Mouse (Mus musculus): ENCODE measurements around the gene Cbx1. TPM values are rescaled to one million over a fixed set of nuclear protein-coding genes. Genes with fewer than 3 reads are reported as not detected.

Gene Cbx1
- total RNA-seq, 2 experiments from 2014 or later = 93.5 to 109 TPM

DNA sequence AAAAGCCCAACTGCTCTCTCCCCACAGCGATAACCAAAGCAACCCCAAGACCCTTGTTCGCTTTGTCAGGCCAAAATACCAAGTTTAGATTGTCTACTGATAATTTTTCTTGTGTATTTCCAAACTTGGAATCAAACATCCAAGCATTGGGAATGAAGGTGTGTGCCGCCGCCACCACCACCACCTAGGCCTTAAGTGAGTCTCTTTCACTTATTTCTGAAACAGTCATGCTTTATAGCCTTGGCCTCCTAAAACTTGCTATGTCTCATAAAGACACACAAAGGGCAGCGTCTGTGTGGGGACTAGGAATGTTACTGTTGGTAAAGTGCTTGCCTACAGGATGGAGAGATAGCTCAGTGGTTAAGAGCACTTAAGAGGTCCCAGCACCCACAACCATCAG lies 25.0 kb downstream of the Cbx1 start:
- no peak for DNase-seq (ENCODE audit: low spot score in 2 of 2)

DNA sequence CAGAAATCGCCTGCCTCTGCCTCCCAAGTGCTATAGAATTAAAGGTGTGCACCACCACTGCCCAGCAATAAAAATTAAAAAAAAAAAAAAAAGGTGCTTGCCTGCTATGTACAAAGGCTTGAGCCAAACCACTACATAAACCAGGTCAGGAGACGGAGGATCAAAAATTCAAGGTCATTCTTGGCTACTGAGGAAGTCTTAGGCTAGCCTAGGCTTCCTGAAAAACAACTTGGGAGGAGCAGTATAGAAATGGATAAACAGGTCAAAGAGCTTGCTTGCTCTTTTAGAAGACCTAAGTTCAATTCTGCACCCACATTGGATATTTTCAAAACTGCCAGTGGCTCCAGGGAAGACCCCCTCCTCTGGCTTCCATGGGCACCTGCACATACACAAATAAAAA lies 25.5 kb downstream of the Cbx1 start:
- DNase-seq (ENCODE audit: low spot score in 2 of 2) = no peak

DNA sequence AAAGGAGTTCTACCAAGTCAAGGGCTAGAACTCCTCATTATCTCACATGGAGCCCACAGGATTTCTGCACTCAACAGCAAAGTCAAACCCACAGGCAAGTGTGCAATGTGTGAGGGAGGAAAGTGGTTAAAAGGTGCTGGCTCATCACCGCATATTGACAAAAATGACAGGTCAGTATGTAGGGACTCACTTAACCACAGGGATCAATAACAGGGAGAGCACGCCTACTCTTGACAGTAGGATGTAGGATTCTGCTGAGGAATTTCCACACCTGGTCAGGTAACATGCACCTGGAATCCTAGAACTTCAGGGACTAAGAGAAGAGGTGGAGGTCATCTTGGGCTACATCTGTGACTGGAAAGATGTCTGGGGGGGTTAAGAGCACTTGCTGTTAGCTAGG lies 27.0 kb downstream of the Cbx1 start:
- DNase-seq (ENCODE audit: low spot score in 2 of 2) = no peak

DNA sequence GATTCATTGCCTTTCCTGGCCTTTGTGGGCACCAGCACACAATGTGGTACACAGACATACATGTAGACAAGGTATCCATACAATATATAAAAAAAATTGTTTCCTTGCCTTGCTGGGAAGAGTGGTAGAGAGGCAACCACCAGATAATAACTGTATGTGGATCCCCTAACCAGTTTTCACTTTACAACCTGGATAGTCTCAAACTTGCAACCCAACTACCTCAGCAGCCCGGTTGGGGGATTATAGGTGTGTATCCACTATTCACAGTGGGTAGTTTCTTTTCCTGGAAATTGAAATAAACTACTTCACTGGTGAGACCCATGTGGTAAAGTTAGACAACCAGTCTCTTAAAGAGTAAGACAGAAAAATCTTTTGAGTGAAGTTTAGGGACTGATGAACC lies 27.6 kb downstream of the Cbx1 start:
- DNase-seq (ENCODE audit: low spot score in 2 of 2) = no peak

DNA sequence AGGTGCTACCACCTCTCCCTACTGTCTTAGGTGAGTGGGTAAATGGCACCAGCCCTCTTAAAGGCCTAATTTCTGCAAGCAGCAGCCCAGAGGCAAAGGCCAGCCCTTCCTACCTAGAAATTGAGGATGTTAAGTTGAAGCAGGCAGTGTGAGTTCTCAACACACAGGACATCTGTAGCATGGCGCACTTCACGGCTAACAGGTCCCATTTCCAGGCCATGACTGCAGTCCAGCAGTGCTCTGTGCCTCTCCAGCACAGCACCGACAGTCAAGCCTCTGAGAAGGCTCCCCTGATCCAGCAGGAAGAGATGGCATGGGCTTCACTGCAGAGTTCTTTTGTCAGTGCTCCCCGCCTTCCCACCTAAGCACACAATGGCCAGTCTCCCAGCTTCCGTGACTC lies 28.1 kb downstream of the Cbx1 start:
- no peak for DNase-seq (ENCODE audit: low spot score in 2 of 2)

DNA sequence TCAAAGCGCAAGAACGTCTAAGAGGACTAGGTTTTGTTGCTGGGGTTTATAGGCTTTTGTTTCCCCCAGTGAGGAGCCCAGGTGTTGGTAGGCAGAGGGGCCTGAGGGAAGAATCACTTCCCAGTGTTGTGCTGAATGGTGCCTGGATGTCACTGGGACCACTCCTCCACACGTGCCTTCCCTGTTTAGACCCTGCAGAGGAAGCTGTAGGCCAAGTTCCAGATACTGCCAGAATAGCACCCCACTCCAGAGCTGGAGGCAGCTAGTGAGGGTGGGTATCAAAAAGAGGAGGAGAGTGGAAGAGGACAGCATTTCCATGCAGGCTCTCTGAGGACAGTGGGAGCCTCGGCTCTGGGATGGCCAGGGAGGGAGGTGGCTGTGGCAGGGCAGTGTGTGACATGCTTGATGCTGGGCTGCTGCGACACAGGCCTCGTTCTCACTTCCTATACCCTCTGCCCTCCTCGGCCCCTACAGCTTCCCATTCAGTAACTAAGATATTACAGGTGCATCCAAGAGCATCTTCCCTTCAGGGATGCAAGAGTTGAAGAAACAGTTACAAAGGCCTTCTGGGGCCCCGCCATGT lies 29.3 kb downstream of the Cbx1 start:
- no peak for DNase-seq (ENCODE audit: low spot score in 2 of 2)

DNA sequence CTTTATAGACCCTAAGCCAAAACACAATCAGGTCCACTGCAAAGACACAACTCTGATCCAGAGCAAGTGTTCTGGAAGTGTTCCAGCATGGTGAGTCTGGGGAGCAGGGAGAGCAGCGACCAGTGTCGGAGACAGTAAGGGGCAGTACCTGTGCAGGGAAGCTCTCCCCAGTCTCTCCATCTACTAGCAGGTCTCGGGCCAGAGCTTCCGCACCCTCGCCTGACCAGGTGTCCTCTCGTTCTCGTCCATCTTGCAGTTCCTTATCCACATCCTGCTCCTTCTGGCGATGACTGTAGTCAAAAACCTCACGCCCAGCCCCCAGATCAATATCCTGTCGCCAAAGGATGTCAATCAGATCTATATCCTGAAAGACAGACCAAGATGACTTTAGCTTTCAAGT lies 33.0 kb downstream of the Cbx1 start:
- DNase-seq (ENCODE audit: low spot score in 2 of 2) = no peak

DNA sequence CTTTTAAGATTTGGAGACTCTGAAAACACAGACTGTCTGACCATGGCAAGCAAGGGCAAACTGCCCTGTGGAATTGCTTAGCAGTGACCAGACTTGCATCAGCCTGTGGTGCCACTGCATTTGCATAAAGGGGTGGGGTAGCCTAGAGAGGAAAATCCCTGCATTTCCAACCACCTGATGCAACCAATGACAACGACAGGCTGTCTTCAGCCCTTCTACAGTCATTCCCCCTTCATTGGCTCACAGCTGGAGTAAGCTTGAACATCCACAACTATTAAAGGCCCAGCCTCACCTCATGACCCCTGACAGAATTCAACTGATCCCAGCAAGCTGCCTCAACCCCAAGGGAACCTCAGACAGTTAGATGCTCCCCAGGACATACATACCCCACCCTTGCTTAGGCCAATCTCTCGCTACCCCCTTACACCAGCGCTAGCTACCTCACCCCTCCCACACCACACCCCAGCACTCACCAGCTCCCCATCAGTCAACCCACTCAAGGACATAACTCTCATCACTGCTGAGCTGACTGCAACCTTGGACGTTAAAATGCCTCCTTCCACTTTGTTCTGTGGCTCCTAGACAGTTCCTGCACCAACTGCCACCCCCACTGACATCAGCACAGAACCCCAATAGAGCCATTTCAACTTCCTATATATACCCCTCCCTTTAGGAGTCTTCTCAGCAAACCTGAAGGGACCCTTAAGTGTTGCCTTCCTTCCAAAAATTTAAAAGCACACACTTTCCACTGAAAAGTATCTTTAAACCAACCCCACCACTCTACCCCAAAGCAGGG lies 33.9 kb downstream of the Cbx1 start:
- peak in 1 of 2 experiments; percentile 30 for DNase-seq (ENCODE audit: low spot score in 2 of 2)

DNA sequence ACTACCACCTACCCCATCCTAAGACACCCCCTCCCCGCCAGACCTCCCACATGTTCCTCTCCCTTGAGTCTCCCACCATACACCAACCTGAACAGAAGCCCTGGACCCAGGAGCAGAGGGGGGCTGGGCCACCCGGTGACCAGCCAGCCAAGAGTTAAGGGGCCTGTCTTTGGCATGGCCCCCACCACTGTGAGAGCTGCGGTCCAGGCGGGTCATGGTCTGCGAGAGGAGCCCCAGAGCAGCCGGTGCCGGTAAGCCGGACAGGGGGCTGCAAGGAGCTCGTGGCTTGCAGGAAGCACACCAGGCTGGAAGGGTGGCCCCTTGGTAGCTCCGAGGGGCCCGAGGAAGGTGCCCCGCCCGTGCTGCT lies 34.5 kb downstream of the Cbx1 start:
- no peak for DNase-seq (ENCODE audit: low spot score in 2 of 2)

DNA sequence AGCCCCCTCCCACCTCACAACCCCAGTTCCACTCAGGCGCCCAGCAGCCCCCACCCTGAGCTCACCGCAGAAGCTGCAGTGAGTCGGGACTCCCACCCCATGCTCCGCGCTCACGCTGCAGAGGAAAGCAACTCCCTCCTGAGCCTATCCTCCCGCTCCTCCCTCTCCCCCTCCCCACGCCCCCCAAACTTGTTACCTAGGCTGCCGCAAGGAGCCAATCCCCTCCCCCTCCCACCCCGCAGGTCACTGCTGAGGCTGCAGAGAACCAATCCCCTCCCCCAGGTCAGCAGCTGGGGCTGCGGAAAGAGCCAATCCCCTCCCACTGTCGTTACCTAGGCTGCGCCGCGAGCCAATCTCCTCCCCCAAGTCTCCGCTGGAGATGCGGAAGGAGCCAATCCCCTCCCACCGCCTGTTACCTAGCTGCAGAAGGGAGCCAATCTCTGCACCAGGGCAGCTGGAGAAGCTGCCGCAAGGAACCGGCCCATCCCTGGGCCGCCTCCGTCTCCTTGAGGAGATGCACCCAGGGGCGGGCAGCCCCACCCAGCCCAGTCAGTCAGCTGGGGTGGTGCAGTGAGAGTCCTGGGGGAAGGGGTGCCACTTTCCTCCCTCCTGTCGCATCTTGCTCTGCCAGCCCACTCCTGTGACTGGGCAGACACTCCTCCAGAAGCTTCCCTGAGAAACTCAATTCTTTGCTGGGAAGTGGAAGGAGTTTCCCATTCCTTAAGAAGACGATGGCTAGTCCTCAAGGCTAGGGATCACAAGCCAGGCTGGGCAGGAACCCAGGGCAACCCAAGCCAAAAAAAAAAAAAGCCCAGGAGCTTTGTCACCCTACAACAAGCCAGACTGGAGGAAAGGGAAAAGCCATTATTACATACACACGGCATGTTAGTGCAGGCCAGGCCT lies 35.2 kb downstream of the Cbx1 start:
- peak; percentile 62 to 79 for DNase-seq (ENCODE audit: low spot score in 2 of 2)

DNA sequence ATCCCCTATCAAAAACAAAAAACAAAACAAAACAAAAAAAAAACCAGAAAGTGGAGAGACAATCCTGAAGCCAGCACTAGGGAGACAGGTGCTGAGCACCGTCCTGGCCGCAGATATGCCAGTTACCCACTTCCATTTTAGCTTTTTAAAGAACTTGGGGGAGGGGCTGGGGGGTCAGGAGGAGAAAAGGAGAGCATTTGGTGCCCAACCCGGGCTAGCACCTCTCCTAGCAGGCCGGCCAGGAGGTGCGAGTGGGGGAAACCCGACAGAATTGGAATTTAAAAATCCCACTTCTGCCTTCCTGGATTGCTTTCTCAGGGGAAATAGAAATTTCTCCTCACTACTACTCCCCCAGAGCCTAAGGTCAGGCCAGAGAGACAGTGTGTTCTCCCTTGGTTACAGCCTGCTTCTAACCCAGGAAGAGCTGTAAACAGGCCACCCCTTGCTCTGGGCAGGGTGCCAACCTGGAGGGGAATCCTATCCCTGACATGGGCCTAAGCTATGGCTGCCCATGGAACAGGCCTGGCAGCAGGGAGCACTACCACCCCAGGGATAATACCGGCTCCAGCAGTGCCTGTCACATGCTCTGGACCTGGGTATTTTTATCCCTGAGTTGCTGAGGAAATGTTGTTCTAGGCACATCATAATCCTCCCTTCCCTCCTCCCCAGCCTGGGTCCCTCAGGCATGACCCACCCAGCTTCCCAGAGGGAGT lies 36.0 kb downstream of the Cbx1 start:
- DNase-seq (ENCODE audit: low spot score in 2 of 2) = peak in 1 of 2 experiments; percentile 65

DNA sequence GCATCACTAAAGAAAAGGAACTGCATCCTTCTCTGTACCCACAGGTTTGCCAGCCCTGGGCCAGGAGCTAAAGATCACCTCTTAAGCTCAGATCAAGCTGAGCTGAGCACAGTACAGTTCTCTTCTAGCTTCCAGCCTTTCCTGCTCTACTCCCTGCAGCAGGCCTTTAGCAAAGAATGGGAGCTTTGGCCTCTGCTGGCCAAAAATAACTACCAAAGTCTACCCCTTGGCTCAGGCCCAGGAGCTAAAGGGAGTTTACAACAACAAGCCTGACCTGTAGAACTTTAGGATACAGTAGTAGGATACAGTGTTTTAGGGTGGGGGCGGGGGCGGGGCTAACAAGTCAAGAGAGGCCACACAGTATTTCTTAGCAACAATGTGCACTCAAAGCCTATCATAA lies 37.6 kb downstream of the Cbx1 start:
- DNase-seq (ENCODE audit: low spot score in 2 of 2) = no peak

DNA sequence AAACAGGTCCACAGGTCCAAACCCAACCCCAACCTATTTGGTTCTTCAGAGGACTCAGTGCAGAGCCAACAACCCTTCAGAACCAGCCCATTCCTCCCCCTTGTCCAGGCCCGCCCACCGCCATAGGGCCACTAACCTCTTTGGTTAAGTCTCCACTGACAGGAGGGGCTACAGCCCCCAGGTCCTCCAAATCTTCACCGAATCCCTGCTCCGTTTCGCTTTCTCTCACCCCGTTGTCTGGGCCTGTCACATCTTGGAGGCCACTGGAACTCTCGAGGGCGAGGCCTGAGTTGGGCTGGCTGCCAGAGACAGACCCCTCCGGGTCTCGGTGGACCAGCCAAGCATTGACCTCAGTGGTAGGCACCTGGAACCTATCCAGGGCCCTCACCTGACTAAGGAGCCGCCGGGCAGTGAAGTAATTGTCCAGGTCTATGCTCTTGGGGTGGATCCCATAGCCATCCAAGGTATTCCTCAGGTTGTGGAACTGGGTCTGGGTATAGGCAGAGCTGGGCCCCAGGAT lies 38.2 kb downstream of the Cbx1 start:
- no peak for DNase-seq (ENCODE audit: low spot score in 2 of 2)

DNA sequence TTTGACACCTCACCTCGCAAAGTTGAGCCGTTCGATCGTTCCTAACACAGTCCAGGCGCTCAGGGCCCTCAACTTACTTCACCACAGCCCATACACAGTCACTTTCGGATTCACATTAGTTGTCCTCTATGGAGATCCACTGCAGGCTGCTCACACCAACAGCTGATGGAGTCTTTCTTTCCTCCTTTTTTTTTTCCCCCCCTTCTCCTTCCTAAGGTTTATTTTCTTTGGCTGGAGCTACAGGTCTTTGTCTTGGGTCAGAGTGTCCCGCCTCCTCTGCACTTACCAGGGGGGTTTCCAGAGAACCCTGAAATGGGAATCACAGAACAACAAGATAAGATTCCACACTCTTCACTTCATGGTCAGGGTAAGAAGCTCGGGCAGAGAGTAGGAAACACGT lies 39.0 kb downstream of the Cbx1 start:
- DNase-seq (ENCODE audit: low spot score in 2 of 2) = no peak

DNA sequence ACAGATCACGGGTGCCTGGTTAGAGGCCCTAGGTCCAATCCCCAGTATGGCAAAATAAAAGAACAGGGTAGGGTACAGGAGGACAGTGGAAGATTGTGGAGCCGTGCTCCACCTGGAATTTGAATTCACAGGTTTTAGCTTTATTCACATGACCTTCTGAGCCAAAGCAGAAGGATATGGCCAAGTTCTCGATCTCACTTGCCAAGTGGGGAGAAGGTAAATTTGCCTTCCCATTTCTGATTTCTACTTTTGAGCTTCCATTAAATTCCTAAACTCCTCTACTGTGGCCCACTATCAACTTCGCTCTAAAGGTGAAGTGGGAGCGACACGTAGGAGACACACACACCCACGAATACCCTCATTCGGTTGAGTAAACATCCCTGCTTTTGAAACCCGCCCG lies 40.0 kb downstream of the Cbx1 start:
- no peak for DNase-seq (ENCODE audit: low spot score in 2 of 2)

DNA sequence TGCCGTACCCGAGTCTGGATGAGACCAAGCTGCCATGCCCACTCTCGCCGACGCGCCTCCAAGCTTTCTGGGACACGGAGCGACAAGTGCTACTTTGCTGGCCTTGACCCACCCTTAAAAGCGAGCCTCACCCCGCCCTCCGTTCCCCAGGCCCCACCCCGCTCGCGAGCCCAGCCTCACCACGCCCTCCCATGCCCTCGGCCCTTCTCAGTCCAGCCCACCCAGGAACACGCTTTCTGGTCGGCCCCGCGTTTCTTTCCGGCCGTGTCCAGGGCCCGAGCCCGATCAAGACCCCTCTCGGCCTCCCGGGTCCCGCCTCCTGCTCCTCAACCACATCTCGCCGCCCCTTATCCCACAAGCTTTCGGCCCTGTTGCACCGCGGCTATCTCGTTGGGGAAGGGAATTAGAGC lies 40.5 kb downstream of the Cbx1 start:
- peak; percentile 82 to 86 for DNase-seq (ENCODE audit: low spot score in 2 of 2)

DNA sequence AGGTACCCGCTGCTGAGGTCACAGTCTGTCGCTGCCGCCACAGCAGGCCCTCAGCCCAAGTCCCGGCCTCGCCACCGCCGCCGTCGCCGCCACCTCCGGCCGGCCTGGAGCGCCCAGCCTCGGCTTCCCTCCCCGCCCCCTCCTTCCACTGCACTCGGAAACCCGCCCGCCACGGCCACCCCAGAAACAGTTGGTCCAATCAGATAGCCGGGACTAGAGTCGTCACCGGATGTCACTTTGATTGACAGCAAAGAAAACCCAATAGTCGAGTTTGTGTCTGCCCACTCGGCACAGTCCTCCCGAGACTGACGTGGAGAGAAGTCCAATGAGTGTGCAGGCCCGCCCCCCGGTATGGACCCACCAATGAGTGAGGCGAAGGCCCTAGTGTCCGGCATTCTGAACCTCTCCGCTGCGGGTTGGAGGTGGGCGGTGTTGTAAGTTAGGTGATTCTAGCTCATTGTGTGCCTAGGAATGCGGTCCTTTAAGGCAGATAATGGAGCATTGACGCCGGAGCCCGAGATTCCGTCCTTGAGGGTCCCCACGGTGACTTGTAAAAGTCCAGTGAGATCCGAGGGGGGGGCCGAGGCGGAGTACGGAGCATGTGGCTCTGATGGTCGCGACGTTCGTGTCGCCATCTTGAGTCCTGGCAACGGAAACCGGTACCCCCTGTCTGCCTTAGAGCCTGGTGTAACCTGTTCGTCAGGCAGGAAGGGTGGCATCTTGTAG lies 41.0 kb downstream of the Cbx1 start, which contains the start of gene Nfe2l1:
TSS of gene Nfe2l1 (minus strand) at position 156 of the 726 bp plus-strand sequence.
- DNase-seq (ENCODE audit: low spot score in 2 of 2) = peak; percentile 90 to 92

DNA sequence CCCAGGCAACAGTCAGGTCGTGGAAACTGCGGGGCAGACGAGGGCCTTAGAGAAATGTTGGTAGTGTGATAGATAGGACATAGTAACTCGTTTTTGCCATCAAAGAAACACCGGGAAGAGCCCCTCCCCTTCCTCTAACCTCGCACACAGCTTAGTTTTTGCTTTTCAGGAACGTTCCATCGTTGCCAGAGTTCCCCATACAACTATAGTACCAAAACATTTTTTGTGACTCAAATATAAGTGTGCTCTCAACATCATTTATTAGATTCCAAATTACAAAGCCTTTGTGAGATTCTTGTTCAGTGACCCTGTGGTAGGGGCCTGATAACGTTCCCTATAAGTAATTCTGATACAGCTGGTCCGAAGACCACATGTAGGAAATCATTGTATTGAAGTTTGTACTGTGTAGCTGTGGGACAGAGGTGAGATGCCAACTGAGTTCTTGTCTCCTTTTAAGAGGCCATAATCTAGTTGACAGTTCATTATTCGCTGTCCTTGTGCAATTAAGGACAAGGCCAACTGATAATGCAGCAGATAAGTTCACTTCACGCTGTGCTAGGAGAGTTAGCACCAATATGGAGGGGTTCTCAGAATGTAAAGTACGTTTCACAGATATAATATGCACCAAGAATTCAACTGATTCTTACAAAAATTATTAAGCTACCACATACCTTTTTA lies 41.8 kb downstream of the Cbx1 start:
- DNase-seq (ENCODE audit: low spot score in 2 of 2) = no peak

DNA sequence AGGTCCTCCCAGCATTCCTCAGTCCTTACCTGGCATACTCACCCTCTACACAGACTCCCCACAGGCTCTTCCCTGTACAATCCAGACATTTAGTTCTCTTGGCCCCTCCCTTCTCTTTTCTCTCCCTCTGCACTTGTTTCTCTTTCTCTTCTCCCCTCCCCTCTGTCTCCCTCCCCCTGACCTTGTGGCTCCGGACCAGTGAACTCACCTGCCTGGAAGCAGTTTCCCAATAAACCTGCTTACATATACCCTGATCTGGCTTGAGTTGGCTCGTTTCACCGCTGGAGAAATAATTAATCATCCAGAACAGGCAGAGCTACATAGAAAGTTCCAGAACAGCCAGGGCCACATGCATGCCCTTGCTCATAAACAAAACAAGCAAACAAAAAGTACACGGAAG lies 42.6 kb downstream of the Cbx1 start:
- no peak for DNase-seq (ENCODE audit: low spot score in 2 of 2)

DNA sequence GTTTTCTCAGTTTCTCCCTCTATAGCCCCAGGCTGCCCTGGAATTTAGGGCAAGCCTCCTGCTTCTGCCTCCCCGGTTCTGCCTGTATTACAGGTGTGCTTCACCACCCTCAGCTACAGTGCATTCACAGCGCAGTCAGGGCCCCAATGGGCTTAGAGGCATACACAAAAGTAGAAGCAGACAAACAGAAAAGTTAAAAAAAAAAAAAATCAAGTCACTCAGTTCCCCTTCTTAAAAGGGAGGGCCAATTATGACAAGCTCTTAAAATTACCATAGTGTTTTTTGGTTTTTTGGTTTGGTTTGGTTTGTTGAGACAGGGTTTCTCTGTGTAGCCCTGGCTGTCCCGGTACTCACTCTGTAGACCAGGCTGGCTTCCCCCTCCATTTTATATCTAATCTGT lies 43.6 kb downstream of the Cbx1 start:
- no peak for DNase-seq (ENCODE audit: low spot score in 2 of 2)

Data from adrenal gland, postnatal 4 days (tissue).